Mouse (Mus musculus): ENCODE results near the gene Pkd1l3.

DNA sequence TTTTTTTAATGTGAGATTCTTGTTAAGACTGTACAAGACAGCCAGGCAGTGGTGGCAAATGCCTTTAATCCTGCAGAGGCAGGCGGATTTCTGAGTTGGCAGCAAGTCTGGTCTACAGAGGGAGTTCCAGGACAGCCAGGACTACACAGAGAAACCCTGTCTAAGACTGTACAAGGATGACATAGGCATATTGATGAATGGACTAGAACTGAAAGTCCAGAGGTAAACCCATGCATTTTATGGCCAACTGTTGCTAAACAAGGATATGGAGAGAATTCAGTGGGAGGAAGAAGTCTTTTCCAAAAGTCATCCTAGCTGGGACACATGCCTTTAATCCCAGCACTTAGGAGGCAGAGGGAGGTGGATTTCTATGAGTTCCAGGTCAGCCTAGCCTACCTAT is 83.4 kb downstream of the Pkd1l3 start:
- TF ChIP-seq POLR2A (IDR thresholded peaks at IDR 0.05; ENCODE audit: low read depth, low read length) (no peak), CTCF (IDR thresholded peaks at IDR 0.05; ENCODE audit: extremely low read depth, insufficient read length, insufficient replicate concordance, low read depth, low read length) (no peak)

All from small intestine, adult 2 months (tissue).